Mouse (Mus musculus): ENCODE data around the gene Rtn2. TPM values are rescaled to one million over a fixed set of nuclear protein-coding genes. Genes with fewer than 3 reads are reported as not detected.
"Not testable (repeated sequence)": the region's sequence is repeated elsewhere in the genome, so short reads cannot be mapped to it uniquely, and the experiment has no call there.

Rtn2 gene
- polyA plus RNA-seq, 1 experiment from 2014 or later = 57.0 TPM

GRCm38 (mm10) chr7:19271238-19272172 is 10.9 kb upstream of the Rtn2 start, which contains the start of gene Vasp:
Gene Vasp (minus strand): TSS chr7:19271817.
- H3K4me2 ChIP-seq (ENCODE audit: low read depth, low read length) = peak within 1 kb of the TSS; percentile 98
- H3K9ac ChIP-seq (ENCODE audit: low read depth, low read length) = peak within 1 kb of the TSS; percentile 81
- H3K27ac ChIP-seq (replicated peaks; ENCODE audit: low read depth, low read length) = peak within 1 kb of the TSS; percentile 87
- peaks cover 14% of the 10 kb centered on the region; the same call in 1 of the 2 replicates for H3K4me1 ChIP-seq (ENCODE audit: control insufficient read depth, insufficient read depth, low read length)
- ATAC-seq (ENCODE audit: low read depth) (peak; percentile 82), DNase-seq (ENCODE audit: low spot score) (peak; percentile 94)
- no peaks in the 10 kb centered on the region for H3K9me3 ChIP-seq (ENCODE audit: control insufficient read depth, low read length)
- H3K27me3 ChIP-seq (replicated peaks; ENCODE audit: control insufficient read depth, insufficient read depth, low read length) = no peaks in the 10 kb centered on the region
- H3K36me3 ChIP-seq (ENCODE audit: control insufficient read depth, insufficient read depth, low read length) = peaks cover 8% of the 10 kb centered on the region
- under 1% methylated on average over 44 of the region's 62 CpGs for WGBS
- peak within 1 kb of the TSS; percentile 83 for H3K4me3 ChIP-seq (ENCODE audit: low read depth, low read length)

- Histone ChIP-seq H3K36me3 (ENCODE audit: control insufficient read depth, insufficient read depth, low read length) (peaks cover 7% of the 10 kb centered on the region), H3K9me3 (ENCODE audit: control insufficient read depth, low read length) (no peaks in the 10 kb centered on the region), H3K4me3 (ENCODE audit: low read depth, low read length) (peak overlapping the region; percentile 83), H3K27ac (replicated peaks; ENCODE audit: low read depth, low read length) (peak overlapping the region; percentile 87), H3K27me3 (replicated peaks; ENCODE audit: control insufficient read depth, insufficient read depth, low read length) (no peaks in the 10 kb centered on the region), H3K4me2 (ENCODE audit: low read depth, low read length) (peak overlapping the region; percentile 98), H3K9ac (ENCODE audit: low read depth, low read length) (peak overlapping the region; percentile 81), H3K4me1 (ENCODE audit: control insufficient read depth, insufficient read depth, low read length) (peaks cover 14% of the 10 kb centered on the region; the same call in 1 of the 2 replicates)
- DNase-seq (ENCODE audit: low spot score) = peak; percentile 88
- WGBS = under 1% methylated on average over 26 of the region's 36 CpGs
- peak; percentile 71 for ATAC-seq (ENCODE audit: low read depth)
These were observed 10.2 kb upstream of the Rtn2 start for GRCm38 (mm10) chr7:19272173-19272764.

DNA sequence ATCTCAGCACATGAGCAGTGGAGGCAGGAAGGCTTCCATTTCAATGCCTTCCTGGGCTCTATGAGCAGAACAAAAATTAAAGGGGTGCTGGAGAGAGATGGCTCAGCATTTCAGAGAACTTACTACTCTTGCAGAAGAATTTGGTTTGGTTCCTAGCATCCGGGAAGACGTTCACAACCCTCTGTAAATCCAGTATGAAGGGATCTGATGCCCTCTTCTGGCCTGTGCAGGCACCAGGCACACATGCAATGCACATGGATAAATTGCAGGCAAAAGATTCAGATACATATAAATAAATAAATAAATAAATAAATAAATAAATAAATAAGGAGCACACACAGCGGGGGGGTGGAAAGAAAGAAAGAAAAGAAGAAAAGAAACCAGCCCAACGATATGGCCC is 6.2 kb upstream of the Rtn2 start:
- H3K9ac ChIP-seq (ENCODE audit: low read depth, low read length) = no peak overlapping the region
- 54% methylated on average over 4 of the region's 4 CpGs for WGBS
- H3K27me3 ChIP-seq (replicated peaks; ENCODE audit: control insufficient read depth, insufficient read depth, low read length) = peaks cover 36% of the 10 kb centered on the region
- no peak overlapping the region for H3K4me2 ChIP-seq (ENCODE audit: low read depth, low read length)
- no peak overlapping the region for H3K27ac ChIP-seq (replicated peaks; ENCODE audit: low read depth, low read length)
- H3K36me3 ChIP-seq (ENCODE audit: control insufficient read depth, insufficient read depth, low read length) = no peaks in the 10 kb centered on the region
- no peaks in the 10 kb centered on the region for H3K9me3 ChIP-seq (ENCODE audit: control insufficient read depth, low read length)
- ATAC-seq (ENCODE audit: low read depth) = no peak
- no peak overlapping the region for H3K4me3 ChIP-seq (ENCODE audit: low read depth, low read length)
- no peak for DNase-seq (ENCODE audit: low spot score)
- H3K4me1 ChIP-seq (ENCODE audit: control insufficient read depth, insufficient read depth, low read length) = no peaks in the 10 kb centered on the region

- Histone ChIP-seq H3K27ac (replicated peaks; ENCODE audit: low read depth, low read length) (no peak overlapping the region), H3K4me3 (ENCODE audit: low read depth, low read length) (peak overlapping the region; percentile 30), H3K4me2 (ENCODE audit: low read depth, low read length) (peak overlapping the region; percentile 41), H3K27me3 (replicated peaks; ENCODE audit: control insufficient read depth, insufficient read depth, low read length) (peaks cover 53% of the 10 kb centered on the region), H3K36me3 (ENCODE audit: control insufficient read depth, insufficient read depth, low read length) (no peaks in the 10 kb centered on the region), H3K9me3 (ENCODE audit: control insufficient read depth, low read length) (no peaks in the 10 kb centered on the region), H3K4me1 (ENCODE audit: control insufficient read depth, insufficient read depth, low read length) (no peaks in the 10 kb centered on the region), H3K9ac (ENCODE audit: low read depth, low read length) (no peak overlapping the region)
- WGBS = 1% methylated on average over 34 of the region's 34 CpGs
- DNase-seq (ENCODE audit: low spot score) (no peak), ATAC-seq (ENCODE audit: low read depth) (no peak)
These were observed 3.4 kb upstream of the Rtn2 start for GRCm38 (mm10) chr7:19279052-19279451.

- ATAC-seq (ENCODE audit: low read depth) (no peak), DNase-seq (ENCODE audit: low spot score) (no peak)
- Histone ChIP-seq H3K27ac (replicated peaks; ENCODE audit: low read depth, low read length) (no peak within 1 kb of the TSS), H3K4me3 (ENCODE audit: low read depth, low read length) (peak within 1 kb of the TSS; percentile 30), H3K36me3 (ENCODE audit: control insufficient read depth, insufficient read depth, low read length) (no peaks in the 10 kb centered on the region), H3K27me3 (replicated peaks; ENCODE audit: control insufficient read depth, insufficient read depth, low read length) (peaks cover 53% of the 10 kb centered on the region), H3K4me2 (ENCODE audit: low read depth, low read length) (peak within 1 kb of the TSS; percentile 41), H3K9me3 (ENCODE audit: control insufficient read depth, low read length) (no peaks in the 10 kb centered on the region), H3K9ac (ENCODE audit: low read depth, low read length) (no peak within 1 kb of the TSS), H3K4me1 (ENCODE audit: control insufficient read depth, insufficient read depth, low read length) (no peaks in the 10 kb centered on the region)
- under 1% methylated on average over 15 of the region's 46 CpGs for WGBS
These were observed 2.8 kb upstream of the Rtn2 start, which contains the start of gene Ppm1n for GRCm38 (mm10) chr7:19279581-19280114. Gene Ppm1n (minus strand): TSS chr7:19280064.

DNA sequence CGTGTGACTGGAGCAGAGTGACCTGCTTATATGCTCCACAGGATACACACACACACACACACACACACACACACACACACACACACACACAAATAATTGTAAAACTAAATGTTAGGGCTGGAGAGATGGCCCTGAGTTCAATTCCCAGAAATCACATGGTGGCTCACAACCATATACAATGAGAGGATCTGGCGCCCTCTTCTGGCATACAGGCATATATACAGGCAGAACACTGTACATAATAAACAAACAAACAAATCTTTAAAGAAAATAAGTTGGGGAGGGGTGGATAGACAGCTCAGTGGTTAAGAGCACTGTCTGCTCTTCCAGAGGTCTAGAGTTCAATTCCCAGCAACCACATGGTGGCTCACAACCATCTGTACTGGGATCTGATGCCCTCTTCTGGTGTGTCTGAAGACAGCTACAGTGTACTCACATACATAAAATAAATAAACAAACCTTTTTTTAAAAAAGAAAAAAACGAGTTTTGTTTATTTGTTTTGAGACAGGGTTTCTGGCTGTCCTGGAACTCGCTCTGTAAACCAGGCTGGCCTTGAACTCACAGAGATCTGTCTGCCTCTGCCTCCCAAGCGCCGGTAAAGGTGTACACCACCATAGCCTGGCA is 632 bp upstream of the Rtn2 start:
- H3K4me1 ChIP-seq (ENCODE audit: control insufficient read depth, insufficient read depth, low read length); H3K27ac ChIP-seq (replicated peaks; ENCODE audit: low read depth, low read length); H3K9ac ChIP-seq (ENCODE audit: low read depth, low read length); H3K9me3 ChIP-seq (ENCODE audit: control insufficient read depth, low read length); ATAC-seq (ENCODE audit: low read depth); DNase-seq (ENCODE audit: low spot score); H3K36me3 ChIP-seq (ENCODE audit: control insufficient read depth, insufficient read depth, low read length): not testable (repeated sequence)
- Histone ChIP-seq H3K4me2 (ENCODE audit: low read depth, low read length) (peak overlapping the region; percentile 99), H3K4me3 (ENCODE audit: low read depth, low read length) (peak overlapping the region; percentile 62), H3K27me3 (replicated peaks; ENCODE audit: control insufficient read depth, insufficient read depth, low read length) (peaks cover 53% of the 10 kb centered on the region)
- 29% methylated on average over 6 of the region's 6 CpGs for WGBS

DNA sequence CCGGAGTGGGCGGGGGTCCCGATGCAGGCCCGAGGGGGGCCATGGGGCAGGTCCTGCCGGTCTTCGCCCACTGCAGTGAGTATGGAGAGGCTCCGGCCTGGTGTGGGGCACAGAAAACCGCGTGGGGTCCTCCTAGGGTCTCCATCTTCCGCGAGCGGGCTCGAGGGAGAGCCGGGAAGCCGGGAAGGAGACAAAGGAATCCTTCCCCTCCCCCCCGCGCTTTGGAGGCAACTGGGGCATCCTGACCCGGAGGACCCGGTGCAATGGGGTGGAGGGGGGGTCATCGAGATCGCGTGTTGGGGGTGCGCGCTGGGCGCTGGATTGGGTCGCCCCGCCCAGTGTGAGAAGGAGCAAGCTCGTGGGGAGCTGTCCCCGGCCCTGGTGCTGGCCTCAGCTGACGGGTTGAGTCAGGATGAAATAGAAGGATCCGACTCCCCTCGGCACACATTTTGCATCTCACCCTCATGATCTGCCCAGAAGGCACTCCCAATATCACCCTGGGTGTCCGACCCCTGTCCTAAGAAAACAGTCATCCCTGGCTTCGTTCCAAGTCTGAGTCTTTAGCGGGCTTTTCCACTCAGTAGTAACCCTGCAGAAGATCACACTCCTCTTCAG is 474 bp downstream of the Rtn2 start:
- no peaks in the 10 kb centered on the region for H3K4me1 ChIP-seq (ENCODE audit: control insufficient read depth, insufficient read depth, low read length)
- H3K27me3 ChIP-seq (replicated peaks; ENCODE audit: control insufficient read depth, insufficient read depth, low read length) = peaks cover 50% of the 10 kb centered on the region
- 3% methylated on average over 15 of the region's 35 CpGs for WGBS
- peak overlapping the region; percentile 62 for H3K4me3 ChIP-seq (ENCODE audit: low read depth, low read length)
- peak overlapping the region; percentile 60 for H3K9ac ChIP-seq (ENCODE audit: low read depth, low read length)
- no peaks in the 10 kb centered on the region for H3K9me3 ChIP-seq (ENCODE audit: control insufficient read depth, low read length)
- peak overlapping the region; percentile 99 for H3K4me2 ChIP-seq (ENCODE audit: low read depth, low read length)
- DNase-seq (ENCODE audit: low spot score) (peak; percentile 63), ATAC-seq (ENCODE audit: low read depth) (peak; percentile 69)
- H3K36me3 ChIP-seq (ENCODE audit: control insufficient read depth, insufficient read depth, low read length) = no peaks in the 10 kb centered on the region
- no peak overlapping the region for H3K27ac ChIP-seq (replicated peaks; ENCODE audit: low read depth, low read length)

DNA sequence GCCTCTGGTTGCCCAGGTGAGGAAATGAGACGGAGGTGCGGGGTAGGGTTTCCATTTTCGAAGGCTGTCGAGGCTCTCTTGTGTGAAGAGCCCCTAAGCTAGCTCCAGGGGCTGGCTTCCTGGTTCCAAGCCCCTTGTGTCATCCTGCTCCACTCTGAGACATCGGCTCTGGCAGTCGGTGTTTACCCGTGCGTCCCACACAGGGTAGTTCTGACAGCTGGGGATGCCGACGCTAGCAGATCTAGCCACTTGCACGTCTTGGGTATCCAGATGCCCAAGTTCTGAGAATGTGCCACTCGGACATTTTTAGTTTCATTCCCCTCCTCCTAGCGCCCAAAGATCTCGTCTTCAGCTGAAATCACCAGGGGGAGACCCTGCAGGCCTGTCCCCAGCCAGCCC is 981 bp downstream of the Rtn2 start:
- WGBS = 37% methylated on average over 14 of the region's 14 CpGs
- peak overlapping the region; percentile 60; the same call in 1 of the 2 replicates for H3K9ac ChIP-seq (ENCODE audit: low read depth, low read length)
- H3K4me3 ChIP-seq (ENCODE audit: low read depth, low read length) = peak overlapping the region; percentile 62

More for the DNA sequence above, 981 bp downstream of the Rtn2 start:
- Histone ChIP-seq H3K4me1 (ENCODE audit: control insufficient read depth, insufficient read depth, low read length) (no peaks in the 10 kb centered on the region), H3K27ac (replicated peaks; ENCODE audit: low read depth, low read length) (no peak overlapping the region), H3K4me2 (ENCODE audit: low read depth, low read length) (peak overlapping the region; percentile 99; the same call in 1 of the 2 replicates), H3K36me3 (ENCODE audit: control insufficient read depth, insufficient read depth, low read length) (no peaks in the 10 kb centered on the region), H3K9me3 (ENCODE audit: control insufficient read depth, low read length) (no peaks in the 10 kb centered on the region), H3K27me3 (replicated peaks; ENCODE audit: control insufficient read depth, insufficient read depth, low read length) (peaks cover 45% of the 10 kb centered on the region)
- no peak for DNase-seq (ENCODE audit: low spot score)
- no peak for ATAC-seq (ENCODE audit: low read depth)
